Mouse (Mus musculus) c-Kit-positive CD71-positive TER-119-negative erythroid progenitor cells, embryonic 14.5 days (primary cell): Measurements from ENCODE around the gene Lmf1.
A peak's percentile ranks its signal among the peaks of the same experiment; 100 is the strongest.

Experiments
- DNase-seq: peaks from one replicate; pipeline ENCODE4 v3.0.0-alpha.2; 2013; ENCODE audit warnings: low read depth

Lmf1 gene

GRCm38 (mm10) chr17:25643517-25644294 lies 64.8 kb downstream of the Lmf1 start:
- no peak for DNase-seq

- no peak for DNase-seq
These were observed 65.9 kb downstream of the Lmf1 start for GRCm38 (mm10) chr17:25644761-25645160.

GRCm38 (mm10) chr17:25645661-25646060 lies 66.8 kb downstream of the Lmf1 start:
- DNase-seq: no peak

GRCm38 (mm10) chr17:25647901-25648300 lies 69.0 kb downstream of the Lmf1 start:
- no peak for DNase-seq

GRCm38 (mm10) chr17:25648678-25649216 lies 69.9 kb downstream of the Lmf1 start:
- DNase-seq: no peak

- no peak for DNase-seq
These were observed 71.8 kb downstream of the Lmf1 start for GRCm38 (mm10) chr17:25650726-25651125.

GRCm38 (mm10) chr17:25652272-25652671 lies 73.4 kb downstream of the Lmf1 start:
- no peak for DNase-seq

- DNase-seq: no peak
These were observed 77.4 kb downstream of the Lmf1 start for GRCm38 (mm10) chr17:25656142-25656825.

- DNase-seq: no peak
These were observed 77.9 kb downstream of the Lmf1 start for GRCm38 (mm10) chr17:25656826-25657189.

GRCm38 (mm10) chr17:25663213-25663835 lies 84.4 kb downstream of the Lmf1 start:
- DNase-seq: no peak

GRCm38 (mm10) chr17:25665485-25665884 lies 86.6 kb downstream of the Lmf1 start:
- no peak for DNase-seq

GRCm38 (mm10) chr17:25665891-25666290 lies 87.0 kb downstream of the Lmf1 start:
- no peak for DNase-seq

- DNase-seq: no peak
These were observed 89.7 kb downstream of the Lmf1 start for GRCm38 (mm10) chr17:25668481-25669055.

GRCm38 (mm10) chr17:25672982-25673381 lies 94.1 kb downstream of the Lmf1 start:
- DNase-seq: no peak

GRCm38 (mm10) chr17:25677969-25678368 lies 99.1 kb downstream of the Lmf1 start:
- no peak for DNase-seq

GRCm38 (mm10) chr17:25679818-25680217 lies 100.9 kb downstream of the Lmf1 start:
- DNase-seq: no peak

GRCm38 (mm10) chr17:25681636-25682035 lies 102.8 kb downstream of the Lmf1 start:
- no peak for DNase-seq

- DNase-seq: no peak
These were observed 107.4 kb downstream of the Lmf1 start for GRCm38 (mm10) chr17:25686323-25686722.

GRCm38 (mm10) chr17:25688922-25689321 lies 110.0 kb downstream of the Lmf1 start:
- no peak for DNase-seq

GRCm38 (mm10) chr17:25696263-25696662 lies 117.4 kb downstream of the Lmf1 start:
- DNase-seq: no peak

- peak; percentile 65 for DNase-seq
These were observed 119.6 kb downstream of the Lmf1 start for GRCm38 (mm10) chr17:25698446-25698845.

- DNase-seq: no peak
These were observed 122.1 kb downstream of the Lmf1 start for GRCm38 (mm10) chr17:25700863-25701496.
